Mouse (Mus musculus) ES-Bruce4 (cell line): ENCODE measurements around the gene Gria4. TPM values are rescaled to one million over a fixed set of nuclear protein-coding genes. Genes with fewer than 3 reads are reported as not detected.

Experiments
- H3K27ac ChIP-seq: 2 replicates; pipeline ENCODE4 v1.5.1; 2012; ENCODE audit warnings: low read length, inconsistent platforms; ENCODE audit not compliant: insufficient read depth
- H3K27me3 ChIP-seq: 2 replicates; pipeline ENCODE4 v1.6.1; 2012; ENCODE audit warnings: mild to moderate bottlenecking, low read length, inconsistent platforms; ENCODE audit not compliant: control insufficient read depth, poor library complexity, insufficient read depth, severe bottlenecking
- H3K36me3 ChIP-seq: 2 replicates; pipeline ENCODE4 v1.6.1; 2012; ENCODE audit warnings: inconsistent platforms, mild to moderate bottlenecking, low read length, moderate library complexity; ENCODE audit not compliant: control insufficient read depth, poor library complexity, insufficient read depth, severe bottlenecking
- H3K4me1 ChIP-seq: one replicate; pipeline ENCODE4 v1.8.1; 2011; ENCODE audit warnings: low read length; ENCODE audit not compliant: control insufficient read depth, insufficient read depth
- H3K4me3 ChIP-seq: 2 replicates; pipeline ENCODE4 v1.5.1; 2011; ENCODE audit warnings: low read depth, mild to moderate bottlenecking, low read length
- H3K9ac ChIP-seq: 2 replicates; pipeline ENCODE4 v1.6.1; 2012; ENCODE audit warnings: low read depth, mild to moderate bottlenecking, inconsistent platforms; ENCODE audit not compliant: poor library complexity, severe bottlenecking
- H3K9me3 ChIP-seq: replicated peaks from 2 replicates; pipeline ENCODE4 v1.6.1; 2012; ENCODE audit warnings: mild to moderate bottlenecking, low read length, inconsistent platforms; ENCODE audit not compliant: control insufficient read depth, poor library complexity, insufficient read depth, severe bottlenecking
- CTCF ChIP-seq: IDR thresholded peaks from one replicate; pipeline ENCODE4 v1.8.1; 2011; ENCODE audit warnings: low read depth, low read length
- EP300 ChIP-seq: IDR thresholded peaks from 2 replicates; pipeline ENCODE4 v1.6.1; 2011; ENCODE audit warnings: low read depth, low read length; ENCODE audit not compliant: insufficient read depth
- POLR2A ChIP-seq: IDR thresholded peaks from one replicate; pipeline ENCODE4 v1.8.1; 2011; ENCODE audit warnings: low read length; ENCODE audit not compliant: insufficient read depth
- polyA plus RNA-seq: library from polyadenylated mRNA; stranded (reverse); fragments of >200 nt; gene quantifications from 2 replicates; pipeline ENCODE4 v1.2.4, GENCODE M21; 2011; ENCODE audit warnings: low read depth; ENCODE audit not compliant: missing spikeins, insufficient read depth, insufficient read length

Gria4 gene
- polyA plus RNA-seq, 1 experiment = 1.5 TPM

DNA sequence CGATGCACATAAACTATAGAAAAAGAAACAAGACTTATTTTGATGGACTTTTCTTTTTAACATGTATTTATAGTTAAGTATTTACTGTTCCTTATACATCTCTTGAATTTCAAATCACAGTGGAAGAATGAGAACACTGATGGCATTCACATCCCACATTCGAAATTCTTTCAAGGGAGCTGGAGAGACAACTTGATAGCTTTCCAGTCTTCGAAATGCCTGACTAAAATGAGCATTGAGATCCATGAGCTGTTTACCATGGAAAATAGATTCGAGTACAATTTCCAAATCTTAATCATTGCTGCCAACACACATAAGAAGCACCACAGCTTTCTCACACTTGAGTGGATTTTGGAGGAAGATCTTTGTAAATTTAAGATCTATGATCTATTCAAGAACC lies 164.1 kb downstream of the Gria4 start:
- H3K4me3 ChIP-seq = no peak overlapping the region
- no peaks in the 10 kb centered on the region for H3K27me3 ChIP-seq
- TF ChIP-seq EP300 (no peak), CTCF (no peak), POLR2A (no peak)
- H3K36me3 ChIP-seq = no peaks in the 10 kb centered on the region
- H3K4me1 ChIP-seq = no peaks in the 10 kb centered on the region
- H3K27ac ChIP-seq = no peak overlapping the region
- H3K9me3 ChIP-seq = no peaks in the 10 kb centered on the region
- H3K9ac ChIP-seq = no peak overlapping the region

GRCm38 (mm10) chr9:4615286-4615685 lies 180.7 kb downstream of the Gria4 start:
- no peak overlapping the region for H3K4me3 ChIP-seq
- no peak for TF ChIP-seq EP300
- TF ChIP-seq CTCF = no peak
- no peak for TF ChIP-seq POLR2A
- H3K9me3 ChIP-seq = no peaks in the 10 kb centered on the region
- H3K9ac ChIP-seq = no peak overlapping the region
- H3K4me1 ChIP-seq = no peaks in the 10 kb centered on the region
- H3K27ac ChIP-seq = no peak overlapping the region
- no peaks in the 10 kb centered on the region for H3K36me3 ChIP-seq
- H3K27me3 ChIP-seq = no peaks in the 10 kb centered on the region

- H3K36me3 ChIP-seq = no peaks in the 10 kb centered on the region
- no peak overlapping the region for H3K9ac ChIP-seq
- H3K27me3 ChIP-seq = no peaks in the 10 kb centered on the region
- TF ChIP-seq EP300 (no peak), CTCF (no peak), POLR2A (no peak)
- no peak overlapping the region for H3K27ac ChIP-seq
- no peaks in the 10 kb centered on the region for H3K4me1 ChIP-seq
- H3K4me3 ChIP-seq = no peak overlapping the region
- H3K9me3 ChIP-seq = no peaks in the 10 kb centered on the region
Observed at GRCm38 (mm10) chr9:4605354-4605753, 190.7 kb downstream of the Gria4 start.

DNA sequence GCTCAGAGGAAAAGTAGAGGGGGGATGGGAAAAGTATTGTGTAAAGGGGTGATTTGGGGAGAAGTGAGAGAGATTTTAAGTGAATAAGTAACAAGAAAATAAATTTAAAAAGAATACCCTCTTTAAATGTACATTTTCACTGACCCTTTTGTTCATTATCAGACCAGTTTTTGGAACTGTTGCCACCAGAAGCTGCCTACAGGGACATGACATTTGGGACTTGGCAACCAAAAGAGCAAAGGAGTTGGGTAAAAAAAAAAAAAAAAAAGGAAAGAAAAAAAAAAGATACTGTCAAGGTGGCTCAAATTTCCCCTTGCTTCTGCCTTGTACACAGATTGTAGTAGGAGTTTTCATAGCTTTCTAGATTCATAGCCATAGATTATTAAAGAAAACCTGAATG lies 191.8 kb downstream of the Gria4 start:
- no peaks in the 10 kb centered on the region for H3K27me3 ChIP-seq
- no peak overlapping the region for H3K9ac ChIP-seq
- H3K36me3 ChIP-seq = no peaks in the 10 kb centered on the region
- no peaks in the 10 kb centered on the region for H3K9me3 ChIP-seq
- TF ChIP-seq CTCF = no peak
- no peak for TF ChIP-seq POLR2A
- TF ChIP-seq EP300 = no peak
- no peaks in the 10 kb centered on the region for H3K4me1 ChIP-seq
- H3K4me3 ChIP-seq = no peak overlapping the region
- no peak overlapping the region for H3K27ac ChIP-seq

DNA sequence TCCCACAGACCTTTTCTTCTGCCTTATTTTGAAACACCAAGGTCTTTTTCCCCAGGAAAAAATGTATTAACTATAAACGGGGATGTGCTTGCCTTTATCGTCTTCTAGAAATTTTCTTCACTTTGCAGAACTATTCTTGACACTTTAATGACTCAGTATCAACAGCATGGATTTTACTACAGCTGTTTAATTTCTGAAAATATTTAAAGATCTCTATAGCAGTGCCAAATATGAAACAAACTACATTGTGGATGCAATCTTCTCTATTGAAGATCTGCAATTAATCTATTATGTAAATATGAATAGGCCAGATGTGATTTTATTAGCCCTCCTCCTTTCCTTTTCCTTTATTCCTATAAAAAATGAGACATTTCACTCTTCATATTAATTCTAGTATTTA lies 194.2 kb downstream of the Gria4 start:
- Histone ChIP-seq H3K27me3 (no peaks in the 10 kb centered on the region), H3K4me3 (no peak overlapping the region), H3K36me3 (no peaks in the 10 kb centered on the region), H3K4me1 (no peaks in the 10 kb centered on the region), H3K9me3 (no peaks in the 10 kb centered on the region), H3K9ac (no peak overlapping the region), H3K27ac (no peak overlapping the region)
- TF ChIP-seq CTCF (no peak), POLR2A (no peak), EP300 (no peak)

GRCm38 (mm10) chr9:4573596-4573995 lies 222.4 kb downstream of the Gria4 start:
- Histone ChIP-seq H3K4me1 (no peaks in the 10 kb centered on the region), H3K27ac (no peak overlapping the region), H3K36me3 (no peaks in the 10 kb centered on the region), H3K4me3 (no peak overlapping the region), H3K9ac (no peak overlapping the region), H3K27me3 (no peaks in the 10 kb centered on the region), H3K9me3 (no peaks in the 10 kb centered on the region)
- no peak for TF ChIP-seq CTCF
- TF ChIP-seq POLR2A = no peak
- TF ChIP-seq EP300 = no peak

DNA sequence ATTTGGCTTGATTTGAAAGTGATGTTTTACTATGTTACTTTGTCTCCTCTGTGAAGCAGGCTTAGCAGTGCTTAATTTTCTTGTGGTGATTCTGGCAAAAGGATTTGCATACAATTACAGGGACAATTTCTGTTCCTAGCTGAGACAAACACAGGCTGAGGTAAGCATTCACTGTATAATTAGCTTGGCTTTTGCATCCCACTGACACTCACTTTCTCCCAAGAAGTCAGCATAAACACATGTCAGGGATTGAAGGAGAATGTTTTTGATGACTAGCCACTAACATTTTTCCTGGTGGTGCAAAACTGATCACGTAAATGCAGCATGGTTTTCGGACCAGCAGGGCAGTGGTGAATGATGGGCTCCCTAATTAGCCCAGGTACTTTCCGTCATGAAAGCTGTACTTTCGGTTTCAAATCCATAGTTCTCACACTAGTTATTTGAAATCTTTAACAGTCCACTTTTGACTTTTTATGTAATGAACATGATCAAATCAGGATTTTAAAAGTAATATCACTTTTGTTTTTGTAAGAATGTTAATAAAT lies 240.5 kb downstream of the Gria4 start:
- no peak for TF ChIP-seq POLR2A
- TF ChIP-seq CTCF = no peak
- no peak for TF ChIP-seq EP300
- Histone ChIP-seq H3K27ac (no peak overlapping the region), H3K4me3 (no peak overlapping the region), H3K4me1 (no peaks in the 10 kb centered on the region), H3K9me3 (no peaks in the 10 kb centered on the region), H3K27me3 (no peaks in the 10 kb centered on the region), H3K36me3 (no peaks in the 10 kb centered on the region), H3K9ac (no peak overlapping the region)
